Mouse (Mus musculus): Measurements from ENCODE around the gene Dhx35.

DNA sequence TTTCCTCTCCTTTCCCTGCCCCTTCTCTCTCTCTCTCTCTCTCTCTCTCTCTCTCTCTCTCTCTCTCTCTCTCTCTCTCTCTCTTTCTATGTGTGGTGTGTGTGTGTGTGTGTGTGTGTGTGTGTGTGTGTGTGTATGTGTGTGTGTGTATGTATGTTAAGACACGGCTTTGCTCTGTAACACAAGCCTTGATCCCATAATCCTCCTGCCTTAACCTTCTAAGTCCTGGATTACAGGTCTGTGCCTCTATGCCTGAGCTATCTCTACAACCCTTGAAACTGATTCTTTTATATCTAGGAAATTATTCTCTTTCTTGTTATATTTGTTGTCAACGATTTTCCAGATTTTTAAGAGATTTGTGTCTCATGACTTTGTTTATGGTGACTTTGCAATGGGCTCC, 34.4 kb upstream of the Dhx35 start:
- TF ChIP-seq CTCF (IDR thresholded peaks at IDR 0.05; ENCODE audit: borderline replicate concordance, insufficient read depth, low read depth, low read length) (no peak), POLR2A (IDR thresholded peaks at IDR 0.05; ENCODE audit: borderline replicate concordance, insufficient read depth, low read length) (no peak)

All from cerebellum, adult 2 months (tissue).